ENCODE assay signal across 14 mouse cellular contexts in the genomic region with DNA sequence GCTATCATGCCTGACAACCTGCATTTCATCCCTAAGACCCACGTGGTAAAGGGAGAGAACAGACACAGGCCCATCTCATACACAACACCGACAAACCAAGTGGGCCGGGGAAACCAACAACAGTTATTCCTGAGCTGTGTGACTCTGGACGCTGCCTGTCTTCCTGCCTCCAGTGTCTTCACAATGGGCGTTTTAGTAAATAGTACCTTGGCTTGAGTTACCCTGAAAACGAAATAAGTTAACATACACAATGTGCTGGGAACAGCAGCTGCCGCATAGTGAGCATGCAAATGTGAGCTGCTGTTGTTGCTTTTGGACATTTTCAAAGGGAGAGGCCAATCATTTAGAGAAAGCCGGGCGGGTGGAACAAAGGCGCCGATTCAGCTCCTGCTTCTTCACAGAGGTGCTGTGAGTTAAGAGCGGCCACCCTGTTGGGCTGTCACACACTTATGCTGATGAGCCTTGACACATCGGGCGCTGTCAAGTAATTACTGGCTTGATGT. TPM values are rescaled to one million over a fixed set of nuclear protein-coding genes. Genes with fewer than 3 reads are reported as not detected.
A peak's percentile ranks its signal among the peaks of the same experiment; 100 is the strongest.
DNase-seq lines count a peak whose midpoint lies in the region; ATAC-seq and TF ChIP-seq lines count a peak whose summit lies in the region.
"Had no signal": no experiment of that assay in that cellular context is flagged by ENCODE, and none has a peak within 500 bp of the region (broad histone marks: within the 10 kb centered on the region; RNA-seq: fewer than 3 reads in every experiment).

No protein-coding gene starts in this region.

- H3K27me3 ChIP-seq in heart, embryonic 16.5 days (ENCODE audit: control insufficient read depth, insufficient read depth, low read length) = no peaks in the 10 kb centered on the region
- no peaks in the 10 kb centered on the region for H3K27me3 ChIP-seq in forebrain, embryonic 10.5 days (ENCODE audit: poor library complexity, severe bottlenecking)
- no peaks in the 10 kb centered on the region for H3K27me3 ChIP-seq in hindbrain, postnatal 0 days (ENCODE audit: insufficient read depth, low read length)
- H3K27me3 ChIP-seq in neural tube, embryonic 15.5 days (replicated peaks) = no peaks in the 10 kb centered on the region
- no peaks in the 10 kb centered on the region for H3K27me3 ChIP-seq in lung, postnatal 0 days (replicated peaks; ENCODE audit: insufficient read depth, low read length)
- no peaks in the 10 kb centered on the region for H3K27me3 ChIP-seq in intestine, embryonic 15.5 days (replicated peaks)

- no peak overlapping the region for H3K4me3 ChIP-seq in heart, embryonic 16.5 days (ENCODE audit: low read length)
- H3K4me3 ChIP-seq in forebrain, embryonic 10.5 days = peak overlapping the region; percentile 30
- no peak overlapping the region for H3K4me3 ChIP-seq in hindbrain, postnatal 0 days (ENCODE audit: low read length)
- no peak overlapping the region for H3K4me3 ChIP-seq in neural tube, embryonic 15.5 days (replicated peaks)
- no peak overlapping the region for H3K4me3 ChIP-seq in lung, postnatal 0 days (ENCODE audit: low read depth, low read length)
- H3K4me3 ChIP-seq in intestine, embryonic 15.5 days (replicated peaks) = no peak overlapping the region
- H3K4me3 ChIP-seq: myocyte had no signal

- H3K9ac ChIP-seq in heart, embryonic 16.5 days (ENCODE audit: low read length) = 0 out of 2 replicates have a peak overlapping the region, but pooled peaks have one; percentile 18
- H3K9ac ChIP-seq in hindbrain, postnatal 0 days (replicated peaks; ENCODE audit: low read length) = 0 out of 2 replicates have a peak overlapping the region, but pooled peaks have one; percentile 9
- H3K9ac ChIP-seq in neural tube, embryonic 15.5 days (replicated peaks) = 0 out of 2 replicates have a peak overlapping the region, but pooled peaks have one; percentile 14
- H3K9ac ChIP-seq in lung, postnatal 0 days (replicated peaks; ENCODE audit: low read depth) = no peak overlapping the region
- H3K9ac ChIP-seq in intestine, embryonic 15.5 days = no peak overlapping the region
- H3K9ac ChIP-seq: lung, embryonic 14.5 days had no signal

- no peak for TF ChIP-seq EP300 in lung, postnatal 0 days (IDR thresholded peaks at IDR 0.05)

- ATAC-seq in heart, embryonic 16.5 days (replicated peaks; ENCODE audit: extremely low read depth, insufficient read depth, low FRiP score) = no peak
- ATAC-seq in hindbrain, postnatal 0 days = peak; percentile 54
- ATAC-seq in neural tube, embryonic 15.5 days (ENCODE audit: low FRiP score) = peak; percentile 53; the same call in 1 of the 2 replicates
- no peak for ATAC-seq in lung, postnatal 0 days
- ATAC-seq in intestine, embryonic 15.5 days = no peak
- ATAC-seq: CD4-positive, CD25-positive, alpha-beta regulatory T cell, adult 4 months had no signal

- peaks cover 8% of the 10 kb centered on the region for H3K4me1 ChIP-seq in heart, embryonic 16.5 days (ENCODE audit: control insufficient read depth, insufficient read depth, low read length)
- H3K4me1 ChIP-seq in forebrain, embryonic 10.5 days = peaks cover 17% of the 10 kb centered on the region
- peaks cover 9% of the 10 kb centered on the region; the same call in 1 of the 2 replicates for H3K4me1 ChIP-seq in hindbrain, postnatal 0 days (ENCODE audit: insufficient read depth, low read length)
- H3K4me1 ChIP-seq in neural tube, embryonic 15.5 days = peaks cover 12% of the 10 kb centered on the region
- H3K4me1 ChIP-seq in lung, postnatal 0 days (ENCODE audit: insufficient read depth, low read depth, low read length) = no peaks in the 10 kb centered on the region
- no peaks in the 10 kb centered on the region for H3K4me1 ChIP-seq in intestine, embryonic 15.5 days (replicated peaks)

- peaks cover 3% of the 10 kb centered on the region for H3K36me3 ChIP-seq in heart, embryonic 16.5 days (ENCODE audit: control insufficient read depth, insufficient read depth)
- H3K36me3 ChIP-seq in forebrain, embryonic 10.5 days (replicated peaks) = peaks cover 8% of the 10 kb centered on the region
- no peaks in the 10 kb centered on the region for H3K36me3 ChIP-seq in hindbrain, postnatal 0 days (ENCODE audit: insufficient read depth, low read length)
- H3K36me3 ChIP-seq in neural tube, embryonic 15.5 days = peaks cover 7% of the 10 kb centered on the region
- H3K36me3 ChIP-seq in lung, postnatal 0 days (ENCODE audit: insufficient read depth, low read length) = peaks cover 11% of the 10 kb centered on the region
- H3K36me3 ChIP-seq in intestine, embryonic 15.5 days = no peaks in the 10 kb centered on the region

- H3K9me3 ChIP-seq in heart, embryonic 16.5 days (replicated peaks; ENCODE audit: control insufficient read depth, low read length) = peaks cover under 1% of the 10 kb centered on the region; the same call in 1 of the 2 replicates
- H3K9me3 ChIP-seq in forebrain, embryonic 10.5 days = no peaks in the 10 kb centered on the region; the same call in 1 of the 2 replicates
- H3K9me3 ChIP-seq in hindbrain, postnatal 0 days (ENCODE audit: low read length) = no peaks in the 10 kb centered on the region
- H3K9me3 ChIP-seq in neural tube, embryonic 15.5 days (replicated peaks) = no peaks in the 10 kb centered on the region
- H3K9me3 ChIP-seq in lung, postnatal 0 days (ENCODE audit: low read length) = no peaks in the 10 kb centered on the region
- H3K9me3 ChIP-seq in intestine, embryonic 15.5 days = no peaks in the 10 kb centered on the region

- TF ChIP-seq CTCF in hindbrain, postnatal 0 days (IDR thresholded peaks at IDR 0.05; ENCODE audit: low read depth) = no peak
- TF ChIP-seq CTCF in lung, postnatal 0 days (IDR thresholded peaks at IDR 0.05) = no peak

- DNase-seq in heart, adult 18-20 months = no peak
- DNase-seq in forebrain, embryonic 10.5 days (ENCODE audit: extremely low spot score, low spot score) = peak; percentile 49
- peak; percentile 35 for DNase-seq in hindbrain, postnatal 0 days (ENCODE audit: low spot score)
- no peak for DNase-seq in lung, postnatal 0 days (ENCODE audit: low spot score)
- DNase-seq in cerebellum, adult 11-12 months = no peak
- DNase-seq: lung, embryonic 14.5 days; right cerebral cortex, postnatal 4 days; thymus, adult 2 months had no signal

- 30% methylated on average over 14 of the region's 14 CpGs for WGBS in heart, embryonic 16.5 days
- WGBS in forebrain, embryonic 10.5 days = 8% methylated on average over 14 of the region's 14 CpGs
- WGBS in hindbrain, postnatal 0 days = 8% methylated on average over 14 of the region's 14 CpGs
- 3% methylated on average over 14 of the region's 14 CpGs for WGBS in neural tube, embryonic 15.5 days
- WGBS in lung, postnatal 0 days = 35% methylated on average over 14 of the region's 14 CpGs
- 36% methylated on average over 14 of the region's 14 CpGs for WGBS in intestine, embryonic 15.5 days

- no peak overlapping the region; the same call in 1 of the 2 replicates for H3K27ac ChIP-seq in heart, embryonic 16.5 days (ENCODE audit: low read length)
- H3K27ac ChIP-seq in forebrain, embryonic 10.5 days = peak overlapping the region; percentile 74
- H3K27ac ChIP-seq in hindbrain, postnatal 0 days = peak overlapping the region; percentile 45; the same call in 1 of the 2 replicates
- peak overlapping the region; percentile 28; the same call in 1 of the 2 replicates for H3K27ac ChIP-seq in neural tube, embryonic 15.5 days (replicated peaks)
- H3K27ac ChIP-seq in lung, postnatal 0 days (ENCODE audit: low read length) = no peak overlapping the region
- no peak overlapping the region for H3K27ac ChIP-seq in intestine, embryonic 15.5 days
- H3K27ac ChIP-seq: kidney, postnatal 0 days had no signal

- H3K4me2 ChIP-seq in heart, embryonic 16.5 days (ENCODE audit: low read depth, low read length) = peak overlapping the region; percentile 36; the same call in 1 of the 2 replicates
- peak overlapping the region; percentile 31 for H3K4me2 ChIP-seq in hindbrain, postnatal 0 days (ENCODE audit: low read depth, low read length)
- H3K4me2 ChIP-seq in neural tube, embryonic 15.5 days = peak overlapping the region; percentile 28; the same call in 1 of the 2 replicates
- H3K4me2 ChIP-seq in lung, postnatal 0 days (replicated peaks; ENCODE audit: low read depth, low read length) = no peak overlapping the region
- H3K4me2 ChIP-seq in intestine, embryonic 15.5 days (replicated peaks) = no peak overlapping the region
- H3K4me2 ChIP-seq: lung, embryonic 14.5 days had no signal

RNA-seq across cellular contexts. Expression of a gene that starts 8.4 kb away (rescaled TPM):
- polyA plus RNA-seq in heart, embryonic 16.5 days (2015; fragmentation: Nextera tagmentation; extraction: Ambion mirVana) = 11.3 and 11.4 TPM in 2 replicates
- total RNA-seq in heart, adult 18-20 months (2021) = 10 to 100 TPM; 17.8 to 34.7 TPM
- polyA plus RNA-seq in forebrain, embryonic 10.5 days (2016; fragmentation: Nextera tagmentation; extraction: Ambion mirVana) = 8.0 and 10.3 TPM in 2 replicates
- 28.6 and 37.4 TPM in 2 replicates for total RNA-seq in hindbrain, postnatal 0 days (2014; rRNA removed)
- 18.6 and 19.3 TPM in 2 replicates for polyA plus RNA-seq in hindbrain, postnatal 0 days (2015; fragmentation: Nextera tagmentation; extraction: Ambion mirVana)
- polyA plus RNA-seq in neural tube, embryonic 15.5 days (2015; fragmentation: Nextera tagmentation; extraction: Ambion mirVana) = 17.3 and 19.2 TPM in 2 replicates
- polyA plus RNA-seq in lung, postnatal 0 days (2015; fragmentation: Nextera tagmentation; extraction: Ambion mirVana) = 10.5 and 12.8 TPM in 2 replicates
- 6.4 and 7.8 TPM in 2 replicates for polyA plus RNA-seq in intestine, embryonic 15.5 days (2015; fragmentation: Nextera tagmentation; extraction: Ambion mirVana)

Comparison
In these comparisons a context has a peak if more than half of its experiments do, and no peak if none do; other contexts are left out.
1. ATAC-seq: peak in hindbrain, postnatal 0 days (single experiment) and neural tube, embryonic 15.5 days (single experiment); none in heart, embryonic 16.5 days (single experiment), lung, postnatal 0 days (single experiment) and intestine, embryonic 15.5 days (single experiment).
2. H3K27ac ChIP-seq: peak in forebrain, embryonic 10.5 days (single experiment), hindbrain, postnatal 0 days (single experiment) and neural tube, embryonic 15.5 days (single experiment); none in heart, embryonic 16.5 days (single experiment), lung, postnatal 0 days (single experiment) and intestine, embryonic 15.5 days (single experiment).
3. H3K4me2 ChIP-seq: peak in heart, embryonic 16.5 days (single experiment), hindbrain, postnatal 0 days (single experiment) and neural tube, embryonic 15.5 days (single experiment); none in lung, postnatal 0 days (single experiment) and intestine, embryonic 15.5 days (single experiment).
4. H3K9ac ChIP-seq: peak in heart, embryonic 16.5 days (single experiment), hindbrain, postnatal 0 days (single experiment) and neural tube, embryonic 15.5 days (single experiment); none in lung, postnatal 0 days (single experiment) and intestine, embryonic 15.5 days (single experiment).
5. DNase-seq: peak in forebrain, embryonic 10.5 days (single experiment) and hindbrain, postnatal 0 days (single experiment); none in heart, adult 18-20 months (0 of 2), lung, postnatal 0 days (single experiment) and cerebellum, adult 11-12 months (single experiment).